Mouse (Mus musculus): Measurements from ENCODE around the gene Cd48. TPM values are rescaled to one million over a fixed set of nuclear protein-coding genes. Genes with fewer than 3 reads are reported as not detected.
"Not testable (repeated sequence)": the region's sequence is repeated elsewhere in the genome, so short reads cannot be mapped to it uniquely, and the experiment has no call there.

Cd48 gene
- total and polyA plus RNA-seq, 3 experiments, result not detected

- ATAC-seq (ENCODE audit: extremely low read depth, insufficient number of reproducible peaks, low FRiP score, poor library complexity, severe bottlenecking) (no peak), DNase-seq (ENCODE audit: low spot score) (no peak)
- Histone ChIP-seq H3K9me3 (replicated peaks) (peaks cover 15% of the 10 kb centered on the region), H3K27me3 (ENCODE audit: insufficient read depth, low read length) (no peaks in the 10 kb centered on the region), H3K36me3 (replicated peaks) (no peaks in the 10 kb centered on the region), H3K4me1 (ENCODE audit: insufficient read depth, low read depth, low read length) (no peaks in the 10 kb centered on the region), H3K4me3 (ENCODE audit: low read depth, low read length) (no peak overlapping the region)
- TF ChIP-seq GATA2 (IDR thresholded peaks at IDR 0.05; ENCODE audit: borderline replicate concordance, low read depth, low read length), result no peak
- TF ChIP-seq GATA1 (IDR thresholded peaks at IDR 0.05; ENCODE audit: borderline replicate concordance, low read length), result no peak
- TF ChIP-seq CTCF (IDR thresholded peaks at IDR 0.05; ENCODE audit: low read depth, low read length), result no peak
- no peak for TF ChIP-seq TAL1 (conservative IDR thresholded peaks at IDR 0.05; ENCODE audit: low read depth, low read length)
- TF ChIP-seq POLR2AphosphoS5 (IDR thresholded peaks at IDR 0.05; ENCODE audit: insufficient replicate concordance, low read depth, low read length), result no peak
Measured at GRCm38 (mm10) chr1:171663757-171664156, 18.1 kb upstream of the Cd48 start.

DNA sequence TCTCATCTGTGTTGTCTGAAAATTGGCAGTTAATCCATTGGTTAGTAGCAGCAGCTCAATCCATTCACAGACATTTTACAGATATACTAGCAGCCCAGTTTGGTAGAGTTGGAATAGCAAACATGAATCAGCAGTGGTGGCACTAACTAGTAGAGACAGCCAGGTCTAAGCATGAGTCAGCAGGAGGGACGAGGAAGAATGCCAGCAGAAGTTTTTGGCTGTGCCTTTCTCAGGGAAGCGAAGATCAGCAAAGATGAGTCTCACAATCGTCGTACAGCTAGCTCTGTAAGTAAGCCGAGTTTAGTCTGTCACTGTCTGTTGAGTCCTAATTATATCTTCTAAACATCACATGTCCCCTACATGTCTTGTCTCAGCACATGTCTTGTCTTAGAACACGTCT lies 15.5 kb upstream of the Cd48 start:
- no peak for TF ChIP-seq GATA2 (IDR thresholded peaks at IDR 0.05; ENCODE audit: borderline replicate concordance, low read depth, low read length)
- no peak for TF ChIP-seq TAL1 (conservative IDR thresholded peaks at IDR 0.05; ENCODE audit: low read depth, low read length)
- no peak for TF ChIP-seq CTCF (IDR thresholded peaks at IDR 0.05; ENCODE audit: low read depth, low read length)
- no peak for TF ChIP-seq POLR2AphosphoS5 (IDR thresholded peaks at IDR 0.05; ENCODE audit: insufficient replicate concordance, low read depth, low read length)
- no peak for TF ChIP-seq GATA1 (IDR thresholded peaks at IDR 0.05; ENCODE audit: borderline replicate concordance, low read length)
- ATAC-seq (ENCODE audit: extremely low read depth, insufficient number of reproducible peaks, low FRiP score, poor library complexity, severe bottlenecking) (no peak), DNase-seq (ENCODE audit: low spot score) (no peak)
- H3K27me3 ChIP-seq (ENCODE audit: insufficient read depth, low read length), result no peaks in the 10 kb centered on the region
- H3K9me3 ChIP-seq (replicated peaks), result peaks cover 15% of the 10 kb centered on the region
- H3K4me1 ChIP-seq (ENCODE audit: insufficient read depth, low read depth, low read length), result no peaks in the 10 kb centered on the region
- no peak overlapping the region for H3K4me3 ChIP-seq (ENCODE audit: low read depth, low read length)
- no peaks in the 10 kb centered on the region for H3K36me3 ChIP-seq (replicated peaks)

GRCm38 (mm10) chr1:171667160-171667559 lies 14.6 kb upstream of the Cd48 start:
- Histone ChIP-seq H3K9me3 (replicated peaks) (peaks cover 10% of the 10 kb centered on the region), H3K36me3 (replicated peaks) (no peaks in the 10 kb centered on the region), H3K4me1 (ENCODE audit: insufficient read depth, low read depth, low read length) (no peaks in the 10 kb centered on the region), H3K4me3 (ENCODE audit: low read depth, low read length) (no peak overlapping the region), H3K27me3 (ENCODE audit: insufficient read depth, low read length) (no peaks in the 10 kb centered on the region)
- ATAC-seq (ENCODE audit: extremely low read depth, insufficient number of reproducible peaks, low FRiP score, poor library complexity, severe bottlenecking) (no peak), DNase-seq (ENCODE audit: low spot score) (no peak)
- no peak for TF ChIP-seq POLR2AphosphoS5 (IDR thresholded peaks at IDR 0.05; ENCODE audit: insufficient replicate concordance, low read depth, low read length)
- TF ChIP-seq GATA2 (IDR thresholded peaks at IDR 0.05; ENCODE audit: borderline replicate concordance, low read depth, low read length), result no peak
- no peak for TF ChIP-seq TAL1 (conservative IDR thresholded peaks at IDR 0.05; ENCODE audit: low read depth, low read length)
- TF ChIP-seq CTCF (IDR thresholded peaks at IDR 0.05; ENCODE audit: low read depth, low read length), result no peak
- no peak for TF ChIP-seq GATA1 (IDR thresholded peaks at IDR 0.05; ENCODE audit: borderline replicate concordance, low read length)

- not testable (repeated sequence) for H3K27me3 ChIP-seq (ENCODE audit: insufficient read depth, low read length); H3K4me3 ChIP-seq (ENCODE audit: low read depth, low read length); DNase-seq (ENCODE audit: low spot score); ATAC-seq (ENCODE audit: extremely low read depth, insufficient number of reproducible peaks, low FRiP score, poor library complexity, severe bottlenecking); H3K4me1 ChIP-seq (ENCODE audit: insufficient read depth, low read depth, low read length); H3K36me3 ChIP-seq (replicated peaks)
- H3K9me3 ChIP-seq (replicated peaks), result peaks cover 12% of the 10 kb centered on the region
Measured at GRCm38 (mm10) chr1:171672451-171672850, 9.4 kb upstream of the Cd48 start.

- TF ChIP-seq GATA1 (IDR thresholded peaks at IDR 0.05; ENCODE audit: borderline replicate concordance, low read length) (no peak), POLR2AphosphoS5 (IDR thresholded peaks at IDR 0.05; ENCODE audit: insufficient replicate concordance, low read depth, low read length) (no peak), TAL1 (conservative IDR thresholded peaks at IDR 0.05; ENCODE audit: low read depth, low read length) (no peak), CTCF (IDR thresholded peaks at IDR 0.05; ENCODE audit: low read depth, low read length) (no peak), GATA2 (IDR thresholded peaks at IDR 0.05; ENCODE audit: borderline replicate concordance, low read depth, low read length) (no peak)
- ATAC-seq (ENCODE audit: extremely low read depth, insufficient number of reproducible peaks, low FRiP score, poor library complexity, severe bottlenecking) (no peak), DNase-seq (ENCODE audit: low spot score) (no peak)
- no peaks in the 10 kb centered on the region for H3K27me3 ChIP-seq (ENCODE audit: insufficient read depth, low read length)
- H3K4me3 ChIP-seq (ENCODE audit: low read depth, low read length), result no peak overlapping the region
- peaks cover 12% of the 10 kb centered on the region for H3K9me3 ChIP-seq (replicated peaks)
- H3K4me1 ChIP-seq (ENCODE audit: insufficient read depth, low read depth, low read length), result no peaks in the 10 kb centered on the region
- no peaks in the 10 kb centered on the region for H3K36me3 ChIP-seq (replicated peaks)
Measured at GRCm38 (mm10) chr1:171672854-171673475, 8.8 kb upstream of the Cd48 start.

- H3K36me3 ChIP-seq (replicated peaks), result no peaks in the 10 kb centered on the region
- H3K4me3 ChIP-seq (ENCODE audit: low read depth, low read length), result no peak overlapping the region
- no peak for TF ChIP-seq GATA2 (IDR thresholded peaks at IDR 0.05; ENCODE audit: borderline replicate concordance, low read depth, low read length)
- TF ChIP-seq GATA1 (IDR thresholded peaks at IDR 0.05; ENCODE audit: borderline replicate concordance, low read length), result no peak
- TF ChIP-seq CTCF (IDR thresholded peaks at IDR 0.05; ENCODE audit: low read depth, low read length), result no peak
- TF ChIP-seq POLR2AphosphoS5 (IDR thresholded peaks at IDR 0.05; ENCODE audit: insufficient replicate concordance, low read depth, low read length), result no peak
- TF ChIP-seq TAL1 (conservative IDR thresholded peaks at IDR 0.05; ENCODE audit: low read depth, low read length), result no peak
- H3K9me3 ChIP-seq (replicated peaks), result peaks cover 14% of the 10 kb centered on the region
- no peak for DNase-seq (ENCODE audit: low spot score)
- no peak for ATAC-seq (ENCODE audit: extremely low read depth, insufficient number of reproducible peaks, low FRiP score, poor library complexity, severe bottlenecking)
- no peaks in the 10 kb centered on the region for H3K27me3 ChIP-seq (ENCODE audit: insufficient read depth, low read length)
- H3K4me1 ChIP-seq (ENCODE audit: insufficient read depth, low read depth, low read length), result no peaks in the 10 kb centered on the region
Measured at GRCm38 (mm10) chr1:171674467-171674866, 7.3 kb upstream of the Cd48 start.

Measured in G1E (cell line).